Mouse (Mus musculus) gastrocnemius, postnatal 25 days (tissue): ENCODE data around the gene Rxrb. TPM values are rescaled to one million over a fixed set of nuclear protein-coding genes. Genes with fewer than 3 reads are reported as not detected.
"Not testable (repeated sequence)": the region's sequence is repeated elsewhere in the genome, so short reads cannot be mapped to it uniquely, and the experiment has no call there.

ENCODE experiments used
- DNase-seq: peaks from one replicate; pipeline ENCODE4 v3.0.0; 2022
- long read RNA-seq, 2 experiments: library from polyadenylated mRNA; stranded (forward); transcript quantifications; one replicate each; pipeline ENCODE4 v2.0.0; 2021
- total RNA-seq, 2 experiments: library from RNA; stranded (reverse); gene quantifications; 1 replicate in 1 of 2; 2 replicates in 1 of 2; pipeline ENCODE4 v1.2.3; 2021

Gene Rxrb
- total RNA-seq = 10 to 100 TPM; 34.9 to 36.3 TPM
- long read RNA-seq, experiment 1, transcript Rxrb-207 (10 exons, 2,577 nt) = major isoform, 12 of 53 reads
- long read RNA-seq, experiment 1, transcript Rxrb-201 (10 exons, 2,627 nt) = minor isoform, 9 of 53 reads
- long read RNA-seq, experiment 1, transcript Rxrb-204 (1 exons, 939 nt) = minor isoform, 11 of 53 reads
- long read RNA-seq, experiment 1, partial matches to known transcripts = 0 of 53 reads
- long read RNA-seq, experiment 1, other reads (novel, unspliced or antisense) = 18 of 53 reads
- long read RNA-seq, experiment 2, transcript Rxrb-207 (10 exons, 2,577 nt) = major isoform, 16 of 55 reads
- long read RNA-seq, experiment 2, transcript Rxrb-204 (1 exons, 939 nt) = minor isoform, 7 of 55 reads
- long read RNA-seq, experiment 2, transcript Rxrb-201 (10 exons, 2,627 nt) = minor isoform, 8 of 55 reads
- long read RNA-seq, experiment 2, partial matches to known transcripts = 3 of 55 reads
- long read RNA-seq, experiment 2, other reads (novel, unspliced or antisense) = 17 of 55 reads

GRCm38 (mm10) chr17:34031465-34032173 is at the start of gene Rxrb, which contains the start of gene Slc39a7:
Gene Rxrb (plus strand): TSS chr17:34031812.
Gene Slc39a7 (minus strand): TSS chr17:34031682.
- DNase-seq = peak; percentile 99

DNA sequence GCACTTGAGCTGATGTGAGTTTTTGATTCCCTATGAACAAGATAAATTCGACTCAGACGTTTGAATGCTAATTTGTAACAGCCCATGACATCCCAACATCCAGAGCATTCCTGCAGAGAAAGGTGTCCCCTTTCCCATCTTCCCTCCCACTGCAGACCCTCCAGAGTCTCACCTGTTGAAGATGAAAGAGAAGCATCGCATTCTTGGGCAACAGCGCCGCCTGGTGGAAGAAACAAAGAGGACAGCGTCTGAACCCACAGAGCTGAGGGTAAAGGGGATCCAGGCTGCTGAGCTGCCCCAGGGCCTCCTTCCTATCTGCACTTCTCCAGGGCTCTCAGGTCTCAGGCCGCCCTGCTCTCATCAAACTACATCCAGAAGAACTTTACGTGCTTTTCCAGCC is 49.5 kb upstream of the Rxrb start:
- DNase-seq = not testable (repeated sequence)

DNA sequence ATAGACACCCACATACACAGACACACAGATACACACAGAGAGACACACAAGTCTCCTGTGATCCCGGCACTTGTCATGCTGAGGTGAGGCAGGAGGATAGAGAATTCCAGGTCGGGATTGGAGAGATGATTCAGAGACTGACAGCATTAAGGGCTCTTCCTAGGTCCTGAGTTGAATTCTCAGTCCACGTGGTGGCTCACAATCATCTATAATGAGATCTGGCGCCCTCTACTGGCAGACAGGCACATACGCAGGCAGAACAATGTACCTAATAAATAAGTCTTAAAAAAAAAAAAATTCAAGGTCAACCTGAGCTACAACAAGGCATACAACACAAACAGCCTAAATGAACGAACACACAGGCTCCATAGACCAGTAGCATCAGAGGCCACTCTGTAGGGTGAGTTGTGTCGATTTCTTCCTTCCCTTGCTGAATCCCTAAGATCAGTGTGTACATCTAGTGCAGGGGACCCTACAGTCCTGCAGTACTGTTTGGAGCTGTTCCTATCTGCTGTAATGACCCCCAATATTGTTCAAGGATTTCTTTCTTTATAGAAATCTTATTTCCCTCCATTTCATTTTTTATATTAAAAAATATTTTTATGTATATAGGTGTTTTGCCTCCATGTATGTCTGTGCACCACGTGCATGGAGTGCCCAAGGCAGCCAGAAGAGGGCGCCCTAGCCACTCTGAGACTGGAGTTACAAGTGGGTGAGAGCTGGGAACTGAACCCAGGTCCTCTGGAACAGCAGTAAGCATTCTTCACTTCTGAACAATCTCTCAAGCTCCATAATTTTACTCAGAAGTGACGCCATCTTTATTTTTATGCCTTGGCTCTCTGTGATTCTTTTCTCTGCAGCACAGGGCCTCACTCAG is 39.6 kb upstream of the Rxrb start:
- no peak for DNase-seq

DNA sequence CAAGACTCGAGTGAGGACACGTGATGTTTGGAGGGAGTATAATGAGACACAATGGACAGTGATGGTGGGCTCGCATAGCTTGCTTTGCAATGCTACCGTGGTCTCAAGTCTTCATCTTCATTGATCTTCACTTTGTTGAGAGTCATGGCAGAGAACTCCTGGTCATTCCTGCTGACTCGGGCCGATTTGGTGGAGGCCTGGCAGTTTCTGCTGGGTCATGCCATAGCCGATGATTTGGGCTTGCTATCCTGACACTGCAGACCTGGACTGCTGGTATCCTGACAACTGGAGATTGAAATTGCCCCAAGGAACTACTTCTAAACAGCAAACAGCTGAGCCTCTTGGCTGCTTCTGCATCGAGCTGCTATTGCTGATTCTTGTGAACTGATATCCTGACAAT is 36.7 kb upstream of the Rxrb start:
- DNase-seq = no peak

GRCm38 (mm10) chr17:33995651-33996050 is 36.0 kb upstream of the Rxrb start:
- no peak for DNase-seq

- DNase-seq = not testable (repeated sequence)
Measured at GRCm38 (mm10) chr17:33997025-33997424, 34.6 kb upstream of the Rxrb start.

- DNase-seq = not testable (repeated sequence)
Measured at GRCm38 (mm10) chr17:33998697-33999096, 32.9 kb upstream of the Rxrb start.

- no peak for DNase-seq
Measured at GRCm38 (mm10) chr17:33999341-34000149, 32.1 kb upstream of the Rxrb start.

DNA sequence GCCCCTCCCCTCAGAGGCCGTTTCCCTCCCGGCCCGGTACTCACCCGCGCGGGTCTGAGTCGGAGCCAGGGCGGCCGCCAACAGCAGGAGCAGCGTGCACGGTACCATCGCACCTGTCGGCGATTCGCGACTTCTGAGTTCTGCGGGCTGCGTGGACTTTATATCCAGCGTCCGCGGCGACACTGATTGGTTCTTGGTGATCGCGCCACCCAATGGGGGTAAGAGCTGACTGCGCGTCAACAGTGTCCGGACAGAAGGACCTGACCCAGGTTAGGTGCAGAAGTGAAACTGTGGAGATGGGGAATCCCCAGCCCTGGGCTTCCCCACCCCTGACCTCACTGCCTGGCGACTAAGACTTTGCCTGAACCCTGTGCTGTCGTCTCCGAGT is 31.5 kb upstream of the Rxrb start, which contains the start of gene H2-K1:
H2-K1 (minus strand) TSS at position 198 of the 388 bp plus-strand sequence.
- DNase-seq = peak; percentile 86

- DNase-seq = not testable (repeated sequence)
Measured at GRCm38 (mm10) chr17:34000796-34001195, 30.8 kb upstream of the Rxrb start.

DNA sequence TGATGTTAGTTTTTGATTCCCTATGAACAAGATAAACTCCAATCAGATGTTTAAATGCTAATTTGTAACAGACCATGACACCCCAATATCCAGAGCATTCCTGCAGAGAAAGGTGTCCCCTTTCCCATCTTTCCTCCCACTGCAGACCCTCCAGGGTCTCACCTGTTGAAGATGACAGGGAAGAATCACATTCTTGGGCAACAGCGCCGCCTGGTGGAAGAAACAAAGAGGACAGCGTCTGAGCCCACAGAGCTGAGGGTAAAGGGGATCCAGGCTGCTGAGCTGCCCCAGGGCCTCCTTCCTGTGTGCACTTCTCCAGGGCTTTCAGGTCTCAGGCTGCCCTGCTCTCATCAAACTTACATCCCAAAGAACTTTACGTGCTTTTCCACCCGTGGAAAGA is 28.2 kb upstream of the Rxrb start:
- no peak for DNase-seq

- DNase-seq = no peak
Measured at GRCm38 (mm10) chr17:34006570-34006969, 25.0 kb upstream of the Rxrb start.

DNA sequence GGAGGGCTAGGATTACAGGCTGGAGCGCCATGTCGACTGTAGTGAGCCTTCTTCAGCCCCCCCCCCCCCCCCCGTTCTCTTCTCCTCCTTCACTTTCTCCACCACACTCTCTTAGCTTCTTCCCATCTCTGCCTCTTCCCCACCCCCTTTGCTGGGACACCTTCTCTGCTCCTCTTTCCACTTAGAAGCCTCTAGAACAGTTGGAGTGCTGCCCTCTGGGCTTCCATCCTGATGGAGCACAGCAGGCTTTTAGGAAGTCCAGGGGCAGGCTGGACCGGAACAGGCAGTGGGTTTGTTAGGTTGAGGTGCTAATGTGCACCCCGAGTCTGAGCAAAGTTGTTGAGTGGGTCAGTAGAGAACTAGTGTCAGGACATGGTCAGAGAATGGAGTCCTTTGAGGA is 21.5 kb upstream of the Rxrb start:
- DNase-seq = no peak

GRCm38 (mm10) chr17:34013436-34013835 is 18.2 kb upstream of the Rxrb start:
- DNase-seq = no peak

DNA sequence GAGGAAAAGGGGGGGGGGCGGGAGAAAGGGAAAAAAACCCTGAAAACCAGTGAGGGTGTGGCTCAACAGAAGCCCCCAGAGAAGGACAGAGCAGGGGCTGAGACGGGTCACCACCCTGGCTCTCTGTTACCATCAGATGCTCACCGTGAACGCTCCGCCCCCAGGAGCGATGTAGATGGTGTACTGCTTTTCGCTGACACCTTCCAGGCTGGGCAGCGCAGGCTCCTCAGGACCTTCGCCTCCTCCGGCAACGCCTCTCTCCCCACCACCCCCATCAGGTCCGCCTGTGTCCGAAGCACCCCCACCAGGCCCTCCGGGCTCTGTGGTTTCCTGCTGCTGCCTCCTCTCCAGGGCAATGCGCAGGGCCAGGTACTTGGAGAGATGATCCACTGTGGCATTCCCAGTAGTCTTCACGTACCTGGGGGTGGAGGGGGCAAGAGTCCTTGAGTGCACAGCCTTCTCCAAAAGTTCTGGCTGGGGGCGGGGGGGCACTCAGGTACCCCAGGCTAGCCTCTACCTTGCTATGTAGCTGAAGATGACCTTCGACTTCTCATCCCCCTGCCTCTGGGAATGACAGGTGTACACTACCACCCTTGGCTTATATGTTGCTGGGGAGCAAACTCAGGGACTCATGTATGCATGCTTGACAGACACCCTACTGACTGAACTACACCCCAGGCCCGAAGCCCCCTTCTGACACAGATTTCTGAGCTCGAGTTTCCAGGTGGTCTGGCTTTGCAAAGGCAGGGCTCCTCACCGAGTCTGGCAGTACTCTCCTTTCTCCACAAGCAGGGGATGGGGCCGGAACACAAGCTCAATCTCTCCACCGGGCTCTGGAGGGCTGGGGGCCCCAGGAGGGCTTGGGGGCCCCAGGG is 9.8 kb upstream of the Rxrb start:
- no peak for DNase-seq

GRCm38 (mm10) chr17:34022414-34022783 is 9.2 kb upstream of the Rxrb start:
- peak; percentile 6 for DNase-seq

GRCm38 (mm10) chr17:34022987-34023386 is 8.6 kb upstream of the Rxrb start:
- no peak for DNase-seq

DNA sequence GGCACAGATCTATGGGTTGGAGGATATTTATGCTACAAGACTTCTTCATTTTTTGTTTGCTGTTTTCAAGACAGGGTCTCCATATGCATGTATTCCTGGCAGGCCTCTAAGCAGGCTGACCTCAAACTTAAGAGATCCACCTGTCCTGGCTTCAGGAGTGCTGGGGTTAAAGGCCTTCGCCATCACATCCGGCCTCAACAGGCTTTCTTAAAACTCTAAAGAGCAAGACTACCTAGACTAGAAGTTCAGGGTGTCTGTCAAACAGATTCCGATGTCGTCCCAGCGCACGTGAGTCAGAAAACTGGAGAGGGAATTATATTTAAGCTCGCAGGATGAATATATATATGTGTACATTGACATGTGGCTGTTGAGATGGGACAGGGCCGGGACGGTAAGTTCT is 7.9 kb upstream of the Rxrb start:
- DNase-seq = no peak

DNA sequence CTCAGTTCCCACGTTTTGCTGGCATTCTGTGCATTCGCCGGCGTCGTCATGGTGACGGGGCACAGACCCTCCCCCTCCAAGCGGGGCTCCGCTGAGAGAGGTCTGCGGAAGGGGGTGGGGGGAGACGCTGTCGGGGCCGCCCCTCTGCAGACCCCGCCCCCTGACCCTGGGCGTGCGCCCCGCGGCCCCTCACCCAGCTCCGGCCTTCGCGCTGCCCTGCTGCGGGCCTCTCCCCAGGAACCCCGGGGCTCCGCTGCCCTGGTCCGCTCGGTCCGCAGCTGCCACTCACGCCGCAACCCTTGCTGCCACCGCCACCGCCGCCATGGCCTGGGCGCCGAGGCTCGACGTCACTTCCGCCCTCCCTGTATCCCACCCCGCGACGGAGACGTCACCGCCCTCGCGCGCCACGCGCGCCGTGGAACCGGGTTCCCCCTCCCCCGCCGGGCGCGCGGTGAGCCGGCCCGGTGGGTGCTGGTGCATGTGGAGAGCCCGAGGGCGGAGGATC is 7.2 kb upstream of the Rxrb start, which contains the start of gene Ring1:
Ring1 (minus strand) TSS at position 364 of the 505 bp plus-strand sequence.
- peak; percentile 85 for DNase-seq
